Mouse (Mus musculus) urinary bladder, postnatal 4 days (tissue): ENCODE measurements at regions not wholly inside any gene's neighbourhood (a gene's known extent, or its start where the extent isn't known, plus 50 kb on each side); places are given as distances from the start of the nearest gene placed in this dataset.

ENCODE experiments used
- DNase-seq, 2 experiments: peaks; one replicate each; pipeline ENCODE4 v3.0.0; 2021 to 2022; ENCODE audit warnings: low spot score in 2 of 2

GRCm38 (mm10) chr12:110332616-110333154 is 53.8 kb downstream of the Dio3 start:
- DNase-seq = no peak

- no peak for DNase-seq
Measured at GRCm38 (mm10) chr12:110334609-110335008, 55.7 kb downstream of the Dio3 start.

- DNase-seq = peak in 1 of 2 experiments; percentile 42
Measured at GRCm38 (mm10) chr12:110344280-110344827, 65.5 kb downstream of the Dio3 start.

- no peak for DNase-seq
Measured at GRCm38 (mm10) chr12:110349621-110350020, 70.8 kb downstream of the Dio3 start.

- no peak for DNase-seq
Measured at GRCm38 (mm10) chr12:110355851-110356250, 77.0 kb downstream of the Dio3 start.

GRCm38 (mm10) chr12:110367102-110367501 is 79.8 kb upstream of the Ppp2r5c start:
- peak in 1 of 2 experiments; percentile 30 for DNase-seq

GRCm38 (mm10) chr12:110367822-110368221 is 79.1 kb upstream of the Ppp2r5c start:
- DNase-seq = peak in 1 of 2 experiments; percentile 51

- no peak for DNase-seq
Measured at GRCm38 (mm10) chr12:110371886-110372690, 74.8 kb upstream of the Ppp2r5c start.

- DNase-seq = no peak
Measured at GRCm38 (mm10) chr12:110372986-110373385, 73.9 kb upstream of the Ppp2r5c start.

- peak; percentile 81 to 89 for DNase-seq
Measured at GRCm38 (mm10) chr12:110373408-110374065, 73.4 kb upstream of the Ppp2r5c start.

GRCm38 (mm10) chr12:110375139-110375538 is 71.8 kb upstream of the Ppp2r5c start:
- no peak for DNase-seq

GRCm38 (mm10) chr12:110376062-110376837 is 70.7 kb upstream of the Ppp2r5c start:
- peak in 1 of 2 experiments; percentile 55 for DNase-seq

- no peak for DNase-seq
Measured at GRCm38 (mm10) chr12:110376838-110377150, 70.1 kb upstream of the Ppp2r5c start.

GRCm38 (mm10) chr12:110377306-110377705 is 69.6 kb upstream of the Ppp2r5c start:
- DNase-seq = peak in 1 of 2 experiments; percentile 54

GRCm38 (mm10) chr12:110377734-110378133 is 69.2 kb upstream of the Ppp2r5c start:
- DNase-seq = peak; percentile 32 to 64

- peak in 1 of 2 experiments; percentile 45 for DNase-seq
Measured at GRCm38 (mm10) chr12:110378302-110378701, 68.6 kb upstream of the Ppp2r5c start.

GRCm38 (mm10) chr12:110379721-110380120 is 67.2 kb upstream of the Ppp2r5c start:
- DNase-seq = no peak

- peak in 1 of 2 experiments; percentile 55 for DNase-seq
Measured at GRCm38 (mm10) chr12:110380831-110381750, 65.8 kb upstream of the Ppp2r5c start.

GRCm38 (mm10) chr12:110385031-110385430 is 61.9 kb upstream of the Ppp2r5c start:
- no peak for DNase-seq

GRCm38 (mm10) chr12:110385801-110386599 is 60.9 kb upstream of the Ppp2r5c start:
- DNase-seq = no peak
